1 mouse cellular context compared by ENCODE assay signal in genomic region chr14:20750503-20750902, GRCm38 (mm10).
TF ChIP-seq lines count a peak whose summit lies in the region.

No protein-coding gene starts in this region.

TF ChIP-seq in myocyte, 11 proteins besides CTCF, POLR2A, EP300 and RAD21:
- TF ChIP-seq MYOD1 (IDR thresholded peaks at IDR 0.05; ENCODE audit: control insufficient read depth in 1 of 3, insufficient read length in 2 of 3, low read depth in 2 of 3) (no peak), TCF12 (IDR thresholded peaks at IDR 0.05; ENCODE audit: insufficient read depth, poor library complexity, severe bottlenecking) (no peak), SRF (IDR thresholded peaks at IDR 0.05; ENCODE audit: control insufficient read depth, insufficient read length, low read depth) (no peak), CEBPB (IDR thresholded peaks at IDR 0.05; ENCODE audit: insufficient read depth, poor library complexity, severe bottlenecking) (no peak), REST (IDR thresholded peaks at IDR 0.05; ENCODE audit: insufficient read depth, insufficient read length) (no peak), POLR2AphosphoS2 (IDR thresholded peaks at IDR 0.05; ENCODE audit: insufficient read length, low read depth) (no peak), TCF3 (IDR thresholded peaks at IDR 0.05; ENCODE audit: insufficient read length, low read depth) (no peak), E2F4 (IDR thresholded peaks at IDR 0.05; ENCODE audit: insufficient read depth) (no peak), MYOG (IDR thresholded peaks at IDR 0.05; ENCODE audit: control insufficient read depth in 1 of 3, insufficient read depth in 1 of 3, insufficient read length in 2 of 3, low read depth in 2 of 3) (no peak), USF1 (IDR thresholded peaks at IDR 0.05; ENCODE audit: low read depth) (no peak), MAX (IDR thresholded peaks at IDR 0.05; ENCODE audit: low read depth) (no peak)
